Mouse (Mus musculus) intestine, embryonic 15.5 days (tissue): Measurements from ENCODE around the gene Znrd1. TPM values are rescaled to one million over a fixed set of nuclear protein-coding genes. Genes with fewer than 3 reads are reported as not detected.

Experiments used
- ATAC-seq: fragments of 200-750 bp; cut with Nextera tagmentation; 2 replicates; pipeline ENCODE4 v1.8.0; 2017; ENCODE audit warnings: moderate TSS enrichment, moderate library complexity
- H3K27ac ChIP-seq: fragments of 300-500 bp; sonication (generic); 2 replicates; pipeline ENCODE4 v1.5.1; 2015; ENCODE audit warnings: mild to moderate bottlenecking, inconsistent platforms
- H3K27me3 ChIP-seq: fragments of 300-500 bp; sonication (generic); replicated peaks from 2 replicates; pipeline ENCODE4 v1.6.1; 2015; ENCODE audit warnings: inconsistent platforms
- H3K36me3 ChIP-seq: fragments of 300-500 bp; sonication (generic); 2 replicates; pipeline ENCODE4 v1.6.1; 2015; ENCODE audit warnings: inconsistent platforms
- H3K4me1 ChIP-seq: fragments of 300-500 bp; sonication (generic); replicated peaks from 2 replicates; pipeline ENCODE4 v1.6.1; 2015; ENCODE audit warnings: inconsistent platforms
- H3K4me2 ChIP-seq: fragments of 300-500 bp; sonication (generic); replicated peaks from 2 replicates; pipeline ENCODE4 v1.6.1; 2015; ENCODE audit warnings: mild to moderate bottlenecking, inconsistent platforms
- H3K4me3 ChIP-seq: fragments of 300-500 bp; sonication (generic); replicated peaks from 2 replicates; pipeline ENCODE4 v1.5.1; 2015; ENCODE audit warnings: inconsistent platforms
- H3K9ac ChIP-seq: fragments of 300-500 bp; sonication (generic); 2 replicates; pipeline ENCODE4 v1.6.1; 2015; ENCODE audit warnings: inconsistent platforms
- H3K9me3 ChIP-seq: fragments of 300-500 bp; sonication (generic); 2 replicates; pipeline ENCODE4 v1.6.1; 2016; ENCODE audit warnings: inconsistent platforms
- WGBS: fragments of 180-500 bp; shearing (Covaris S2); methylation state at CpG from one replicate; pipeline ENCODE4 v1.1.7; 2015; 5-methylcytosine and 5-hydroxymethylcytosine counted together
- polyA plus RNA-seq: library from polyadenylated mRNA; unstranded; fragments of >200 nt; fragmentation: Nextera tagmentation; extraction: Ambion mirVana; gene quantifications from 2 replicates; pipeline ENCODE4 v1.2.1, GENCODE M21; 2015

Gene Znrd1
- polyA plus RNA-seq, 1 experiment from 2014 or later = 76.3 TPM

DNA sequence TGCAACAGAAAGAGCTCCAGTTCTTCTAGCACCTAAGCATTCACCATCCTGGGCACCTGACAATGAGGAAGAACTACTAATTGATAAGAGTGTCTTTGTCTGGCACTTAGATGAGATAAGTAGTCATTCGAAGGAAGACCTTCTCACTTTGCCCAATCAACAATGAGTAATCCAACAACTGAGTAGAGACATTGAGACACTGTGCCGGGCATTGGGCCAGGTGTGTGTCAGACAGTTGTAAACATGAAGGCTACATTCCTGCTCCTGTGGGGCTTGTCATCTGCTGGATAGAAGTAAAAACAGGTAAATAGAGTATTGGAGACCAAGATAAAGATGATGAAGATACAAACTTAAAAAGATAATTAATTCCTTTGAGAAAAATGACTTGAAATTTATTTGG is 20.3 kb downstream of the Znrd1 start:
- H3K36me3 ChIP-seq = no peaks in the 10 kb centered on the region
- H3K27ac ChIP-seq = no peak overlapping the region
- no peak overlapping the region for H3K9ac ChIP-seq
- peaks cover 11% of the 10 kb centered on the region for H3K27me3 ChIP-seq
- no peaks in the 10 kb centered on the region for H3K9me3 ChIP-seq
- H3K4me2 ChIP-seq = no peak overlapping the region
- no peak for ATAC-seq
- WGBS = 58% methylated on average over 2 of the region's 2 CpGs
- H3K4me3 ChIP-seq = no peak overlapping the region
- H3K4me1 ChIP-seq = peaks cover 7% of the 10 kb centered on the region

DNA sequence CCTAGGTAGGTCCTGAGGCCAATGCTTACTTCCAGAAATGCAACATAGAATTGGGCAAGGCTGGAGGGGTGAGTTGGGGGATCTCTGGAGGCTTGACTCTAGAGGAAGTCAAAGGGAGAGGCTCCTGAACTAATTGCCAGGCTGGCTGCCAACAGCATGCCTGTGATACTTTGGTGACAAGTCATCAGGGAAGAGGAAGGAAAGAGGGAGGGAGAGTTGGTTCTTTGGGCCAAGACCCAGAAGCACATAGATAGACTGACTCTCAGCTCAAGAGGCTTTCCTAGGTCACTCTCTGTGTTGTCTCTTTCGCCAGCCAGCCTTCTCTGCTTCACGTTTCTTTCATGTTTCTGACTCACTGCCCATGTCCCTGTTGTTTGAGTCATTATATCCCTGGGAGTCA is 26.6 kb downstream of the Znrd1 start:
- H3K27me3 ChIP-seq = no peaks in the 10 kb centered on the region
- 69% methylated on average over 2 of the region's 2 CpGs for WGBS
- no peaks in the 10 kb centered on the region for H3K4me1 ChIP-seq
- H3K4me2 ChIP-seq = no peak overlapping the region
- H3K27ac ChIP-seq = no peak overlapping the region
- H3K4me3 ChIP-seq = no peak overlapping the region
- H3K9ac ChIP-seq = no peak overlapping the region
- H3K9me3 ChIP-seq = no peaks in the 10 kb centered on the region
- no peaks in the 10 kb centered on the region for H3K36me3 ChIP-seq
- no peak for ATAC-seq

DNA sequence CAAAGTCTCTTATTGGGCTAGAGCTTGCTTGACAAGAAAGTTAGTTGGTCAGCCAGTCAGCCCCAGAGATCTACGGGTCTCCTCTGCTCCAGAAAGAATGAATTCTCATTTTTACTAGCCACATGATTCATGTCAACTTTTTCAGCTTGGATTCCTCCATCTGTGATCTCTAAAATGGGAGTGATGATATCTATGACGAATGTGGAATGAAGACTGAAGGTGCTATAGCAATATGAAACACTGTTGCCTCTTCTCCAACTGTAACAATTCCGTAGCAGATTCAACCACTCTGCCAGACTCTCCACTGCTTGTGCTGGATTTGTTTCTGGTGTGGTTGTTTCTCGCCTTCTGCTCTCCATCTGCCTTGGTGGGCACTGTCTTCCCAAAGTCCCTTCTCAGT is 27.2 kb downstream of the Znrd1 start:
- H3K27ac ChIP-seq = no peak overlapping the region
- no peak overlapping the region for H3K9ac ChIP-seq
- no peak overlapping the region for H3K4me3 ChIP-seq
- H3K9me3 ChIP-seq = no peaks in the 10 kb centered on the region
- WGBS = 77% methylated on average over 4 of the region's 4 CpGs
- H3K36me3 ChIP-seq = no peaks in the 10 kb centered on the region
- ATAC-seq = no peak
- no peak overlapping the region for H3K4me2 ChIP-seq
- no peaks in the 10 kb centered on the region for H3K4me1 ChIP-seq
- H3K27me3 ChIP-seq = no peaks in the 10 kb centered on the region

DNA sequence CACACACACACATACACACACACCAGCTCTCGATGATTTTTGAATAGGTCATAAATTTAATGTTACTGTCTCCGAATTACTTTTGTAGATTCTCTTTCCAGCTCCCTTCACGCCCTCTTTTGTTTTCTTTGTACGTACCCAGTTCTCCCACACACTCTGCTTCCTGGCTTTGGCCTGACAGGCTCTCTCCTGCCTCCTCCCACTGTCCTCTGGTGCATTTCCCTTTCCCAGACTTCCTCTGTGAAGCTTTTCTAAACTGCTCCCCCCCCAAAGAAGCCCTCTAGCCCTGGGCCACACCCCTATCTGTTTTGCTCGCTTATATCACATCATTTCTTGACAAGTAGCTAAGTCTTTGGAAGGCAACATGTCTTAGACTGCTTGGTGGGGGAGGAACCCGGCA is 28.1 kb downstream of the Znrd1 start:
- Histone ChIP-seq H3K27me3 (no peaks in the 10 kb centered on the region), H3K4me3 (no peak overlapping the region), H3K27ac (no peak overlapping the region), H3K4me2 (no peak overlapping the region), H3K4me1 (no peaks in the 10 kb centered on the region), H3K9me3 (no peaks in the 10 kb centered on the region), H3K9ac (no peak overlapping the region), H3K36me3 (no peaks in the 10 kb centered on the region)
- no peak for ATAC-seq
- WGBS = 66% methylated on average over 6 of the region's 6 CpGs

DNA sequence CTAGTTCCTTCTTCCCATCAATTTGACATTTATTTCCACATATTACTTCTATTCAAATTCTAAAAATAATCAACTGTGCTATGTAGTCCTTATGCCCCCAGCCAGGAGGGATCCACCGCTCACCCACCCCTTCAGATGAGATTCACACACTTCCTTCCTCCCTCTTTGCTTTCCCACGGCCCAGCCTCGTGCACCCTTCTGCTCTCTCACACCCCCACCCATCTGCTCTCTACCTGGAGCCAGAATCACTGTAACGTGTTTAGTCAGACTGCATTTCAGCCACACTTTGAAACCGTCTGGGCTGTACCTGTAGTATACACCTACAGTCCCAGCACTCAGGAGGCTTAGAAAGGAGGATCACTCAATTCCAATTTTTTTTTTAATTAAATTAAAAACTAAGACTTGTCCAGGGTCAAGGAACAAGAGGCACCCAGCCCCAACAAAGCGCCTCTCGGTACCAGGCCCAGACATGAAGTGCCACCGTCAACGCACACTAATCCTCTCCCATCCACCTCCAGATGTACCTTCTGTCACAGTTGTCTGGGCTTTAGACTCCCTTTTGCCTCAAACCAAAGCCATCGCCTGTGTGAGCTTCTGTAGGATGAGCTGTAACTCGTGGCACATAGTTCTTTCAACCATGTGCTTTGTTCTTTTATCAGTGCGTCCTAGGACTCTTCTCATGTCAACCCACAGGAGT is 29.0 kb downstream of the Znrd1 start:
- H3K27ac ChIP-seq = no peak overlapping the region
- ATAC-seq = no peak
- H3K27me3 ChIP-seq = no peaks in the 10 kb centered on the region
- no peak overlapping the region for H3K4me3 ChIP-seq
- WGBS = 72% methylated on average over 12 of the region's 12 CpGs
- no peak overlapping the region for H3K9ac ChIP-seq
- H3K4me2 ChIP-seq = no peak overlapping the region
- H3K4me1 ChIP-seq = no peaks in the 10 kb centered on the region
- no peaks in the 10 kb centered on the region for H3K9me3 ChIP-seq
- no peaks in the 10 kb centered on the region for H3K36me3 ChIP-seq

DNA sequence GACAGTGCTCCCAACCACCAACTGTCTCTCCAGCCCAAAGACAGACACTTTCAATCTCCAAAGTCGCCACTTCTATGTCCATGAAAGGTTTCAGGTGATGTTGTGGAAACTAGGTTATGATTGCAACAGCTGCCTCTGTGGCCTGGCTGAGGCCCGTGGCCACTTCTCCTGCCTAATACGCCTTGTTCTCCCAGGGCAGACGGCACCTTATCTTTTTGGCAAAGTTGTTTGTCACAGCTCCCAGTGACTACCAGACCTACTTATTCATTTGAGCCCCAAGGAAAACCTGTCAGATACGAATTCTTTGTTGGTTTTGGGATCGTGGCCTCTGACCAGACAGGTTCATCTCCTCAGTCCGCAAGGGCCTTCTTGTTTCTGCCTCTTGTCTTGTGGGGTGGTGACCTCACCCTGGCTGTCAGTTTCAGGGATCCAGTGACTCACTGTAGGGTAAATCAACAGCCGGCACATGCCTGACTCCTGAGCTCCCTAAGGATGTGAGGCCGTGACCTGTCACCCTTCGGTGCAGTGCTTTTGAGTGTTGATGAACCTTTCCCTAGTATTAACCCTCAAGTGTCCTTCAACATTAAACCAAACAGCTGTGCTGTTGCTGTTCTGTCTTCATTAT is 30.8 kb downstream of the Znrd1 start:
- Histone ChIP-seq H3K9ac (no peak overlapping the region), H3K27ac (no peak overlapping the region), H3K9me3 (no peaks in the 10 kb centered on the region), H3K4me3 (no peak overlapping the region), H3K27me3 (no peaks in the 10 kb centered on the region), H3K36me3 (no peaks in the 10 kb centered on the region), H3K4me2 (no peak overlapping the region), H3K4me1 (no peaks in the 10 kb centered on the region)
- 32% methylated on average over 10 of the region's 10 CpGs for WGBS
- no peak for ATAC-seq

DNA sequence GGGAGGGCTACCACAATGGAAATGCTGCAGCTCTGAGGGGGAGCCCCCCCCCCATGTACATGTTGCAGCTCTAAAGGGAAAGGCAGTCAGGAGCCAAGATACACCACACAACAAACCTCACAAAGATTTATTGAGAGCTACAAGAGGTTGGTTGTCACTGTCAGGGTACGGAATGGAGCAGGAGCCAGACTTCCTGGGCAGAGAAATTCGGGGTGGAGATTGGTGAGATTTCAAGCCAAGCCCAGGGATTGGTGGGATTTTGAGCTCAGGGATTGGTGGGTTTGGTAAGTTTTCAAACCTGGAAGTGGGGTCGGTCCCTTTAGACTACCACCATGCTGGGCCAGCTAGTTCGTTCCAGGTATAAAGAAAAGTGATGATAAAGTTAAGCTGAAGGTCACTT is 34.9 kb downstream of the Znrd1 start:
- 64% methylated on average over 4 of the region's 4 CpGs for WGBS
- H3K4me1 ChIP-seq = no peaks in the 10 kb centered on the region
- H3K27me3 ChIP-seq = no peaks in the 10 kb centered on the region
- no peak overlapping the region for H3K9ac ChIP-seq
- no peaks in the 10 kb centered on the region for H3K36me3 ChIP-seq
- no peak for ATAC-seq
- no peak overlapping the region for H3K4me2 ChIP-seq
- H3K9me3 ChIP-seq = no peaks in the 10 kb centered on the region
- no peak overlapping the region for H3K27ac ChIP-seq
- H3K4me3 ChIP-seq = no peak overlapping the region

DNA sequence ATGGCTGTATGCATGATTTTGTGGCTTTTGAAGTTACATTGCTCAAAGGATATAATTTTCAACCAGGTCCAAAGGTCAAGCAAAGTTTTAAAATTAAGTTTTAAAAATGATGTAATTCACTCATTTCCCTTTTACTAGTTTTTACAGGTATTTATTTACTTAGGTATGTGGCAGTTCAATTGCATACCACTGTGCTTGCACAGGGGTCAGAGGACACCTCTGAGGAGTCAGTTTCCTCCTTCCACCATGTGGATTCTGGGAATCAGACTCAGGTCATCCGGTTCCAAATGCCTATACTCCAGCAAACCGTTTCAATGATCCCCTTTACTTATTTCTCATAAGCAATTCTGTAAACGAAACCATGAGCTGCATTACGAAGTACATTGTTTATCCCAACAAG is 35.6 kb downstream of the Znrd1 start:
- Histone ChIP-seq H3K4me3 (no peak overlapping the region), H3K9ac (no peak overlapping the region), H3K27ac (no peak overlapping the region), H3K4me2 (no peak overlapping the region), H3K36me3 (no peaks in the 10 kb centered on the region), H3K9me3 (no peaks in the 10 kb centered on the region), H3K4me1 (no peaks in the 10 kb centered on the region), H3K27me3 (no peaks in the 10 kb centered on the region)
- WGBS = 77% methylated on average over 4 of the region's 4 CpGs
- peak; percentile 73 for ATAC-seq

DNA sequence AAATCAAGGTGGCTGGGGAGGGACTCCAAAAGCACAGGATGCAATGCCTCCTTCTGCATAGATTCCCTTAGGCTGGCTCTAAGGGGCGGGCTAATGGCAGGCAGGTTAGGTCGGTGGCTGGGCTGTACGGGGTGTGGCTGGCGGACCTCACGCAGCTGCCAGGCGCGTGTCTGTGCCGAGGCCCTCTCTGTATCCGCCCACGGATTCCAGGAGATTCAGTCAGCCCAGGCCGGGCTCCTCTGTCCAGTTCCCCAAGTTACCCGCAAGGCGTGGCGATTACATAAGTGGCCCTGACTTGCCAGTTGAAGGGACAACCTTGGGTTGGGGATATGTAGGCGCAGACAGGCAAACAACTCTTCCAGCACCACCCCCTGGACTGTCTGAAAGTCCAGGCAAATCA is 38.1 kb downstream of the Znrd1 start:
- WGBS = 36% methylated on average over 15 of the region's 15 CpGs
- peak; percentile 87 for ATAC-seq
- no peak overlapping the region for H3K9ac ChIP-seq
- H3K27me3 ChIP-seq = no peaks in the 10 kb centered on the region; the same call in 1 of the 2 replicates
- no peaks in the 10 kb centered on the region for H3K36me3 ChIP-seq
- H3K4me1 ChIP-seq = no peaks in the 10 kb centered on the region
- 0 out of 2 replicates have a peak overlapping the region, but pooled peaks have one; percentile 36 for H3K4me2 ChIP-seq
- no peak overlapping the region for H3K27ac ChIP-seq
- H3K9me3 ChIP-seq = no peaks in the 10 kb centered on the region
- no peak overlapping the region for H3K4me3 ChIP-seq

DNA sequence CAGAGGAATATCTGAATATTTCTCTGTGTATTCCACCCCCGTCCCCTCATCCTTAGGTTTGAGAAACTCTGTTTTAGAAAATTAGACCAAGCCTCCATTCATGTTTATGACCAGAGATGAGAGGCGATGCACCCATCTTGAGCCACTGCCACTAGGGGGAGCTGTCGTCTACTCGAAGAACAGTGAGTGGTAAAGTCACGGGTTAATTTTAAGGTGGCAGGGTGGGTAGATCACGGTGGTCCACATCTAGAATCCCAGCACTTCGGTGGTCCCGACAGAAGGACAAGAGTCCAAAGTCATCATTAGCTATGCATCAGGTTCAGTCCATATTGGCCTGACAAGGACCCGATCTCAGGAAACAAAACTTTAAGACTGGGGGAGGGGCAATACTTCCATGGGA is 43.3 kb downstream of the Znrd1 start:
- Histone ChIP-seq H3K27me3 (no peaks in the 10 kb centered on the region; the same call in 1 of the 2 replicates), H3K27ac (no peak overlapping the region), H3K9me3 (no peaks in the 10 kb centered on the region), H3K4me3 (no peak overlapping the region), H3K4me2 (no peak overlapping the region), H3K4me1 (no peaks in the 10 kb centered on the region), H3K9ac (no peak overlapping the region), H3K36me3 (no peaks in the 10 kb centered on the region)
- WGBS = 15% methylated on average over 9 of the region's 9 CpGs
- peak; percentile 45 for ATAC-seq

DNA sequence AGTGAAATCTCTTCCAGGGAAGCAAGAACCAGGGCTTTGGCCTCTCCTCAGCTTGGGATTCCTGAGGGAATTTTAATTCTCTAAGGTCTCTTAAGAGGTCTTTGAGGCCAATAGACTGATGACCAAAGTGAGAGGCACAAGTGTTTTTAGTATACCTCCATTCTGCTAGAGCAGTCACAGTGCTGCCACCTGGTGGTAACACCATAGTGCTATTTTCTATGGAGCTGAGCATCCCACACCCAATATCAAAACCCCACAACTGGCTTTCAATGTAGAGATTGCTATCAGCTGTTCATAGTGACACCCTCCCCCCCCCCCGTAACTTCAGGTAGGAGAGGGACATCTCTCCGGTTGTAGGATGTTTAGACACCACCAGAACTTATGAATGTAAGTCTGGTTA is 44.3 kb downstream of the Znrd1 start:
- Histone ChIP-seq H3K4me2 (no peak overlapping the region), H3K9ac (no peak overlapping the region), H3K36me3 (no peaks in the 10 kb centered on the region), H3K27me3 (no peaks in the 10 kb centered on the region; the same call in 1 of the 2 replicates), H3K9me3 (no peaks in the 10 kb centered on the region), H3K27ac (no peak overlapping the region), H3K4me3 (no peak overlapping the region), H3K4me1 (no peaks in the 10 kb centered on the region)
- WGBS = 9% methylated on average over 2 of the region's 2 CpGs
- peak; percentile 42 for ATAC-seq

DNA sequence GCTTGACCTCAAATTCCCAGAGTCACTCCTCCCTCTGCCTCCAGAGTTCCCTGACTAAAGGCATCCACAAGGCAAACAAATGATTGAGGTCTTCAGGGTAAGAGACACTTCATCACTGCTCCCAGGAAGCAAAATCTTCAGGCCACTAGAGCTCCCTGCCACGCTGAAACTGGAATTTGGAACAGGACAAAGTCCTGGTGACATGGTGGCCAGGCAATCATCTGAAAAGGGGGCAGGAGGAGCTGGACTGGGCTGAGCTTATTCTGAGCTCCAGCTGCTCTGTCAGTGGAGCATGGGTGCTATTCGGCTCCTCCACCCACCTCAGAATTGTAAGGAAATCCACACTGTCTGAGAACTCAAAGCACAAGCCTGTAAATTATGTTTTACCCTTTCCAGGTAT is 46.3 kb downstream of the Znrd1 start:
- Histone ChIP-seq H3K9ac (no peak overlapping the region), H3K4me1 (no peaks in the 10 kb centered on the region), H3K4me3 (no peak overlapping the region), H3K27ac (no peak overlapping the region), H3K27me3 (no peaks in the 10 kb centered on the region; the same call in 1 of the 2 replicates), H3K4me2 (no peak overlapping the region), H3K36me3 (no peaks in the 10 kb centered on the region), H3K9me3 (no peaks in the 10 kb centered on the region)
- 66% methylated on average over 2 of the region's 2 CpGs for WGBS
- ATAC-seq = no peak

DNA sequence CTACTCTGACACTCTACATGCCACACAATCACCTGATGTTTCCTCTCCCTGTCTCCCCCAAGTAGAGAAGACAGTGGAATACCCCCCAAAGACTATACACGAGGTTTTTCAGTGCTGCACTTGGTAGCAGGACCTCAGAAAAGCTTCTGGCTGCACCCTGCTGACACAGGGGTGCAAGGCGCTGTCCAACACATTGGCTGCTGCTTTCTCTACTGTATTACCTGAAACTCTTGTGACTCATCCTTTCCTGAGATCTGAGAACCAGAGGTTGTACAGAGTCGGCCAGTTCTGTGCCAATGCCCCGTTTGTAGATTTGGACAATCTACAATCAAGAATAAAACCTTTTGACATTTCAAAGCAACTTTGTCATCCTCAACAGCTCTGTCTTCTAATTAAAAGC is 48.6 kb downstream of the Znrd1 start:
- H3K9me3 ChIP-seq = no peaks in the 10 kb centered on the region
- H3K27ac ChIP-seq = no peak overlapping the region
- no peaks in the 10 kb centered on the region for H3K4me1 ChIP-seq
- no peak overlapping the region for H3K4me3 ChIP-seq
- no peak overlapping the region for H3K4me2 ChIP-seq
- no peak for ATAC-seq
- H3K36me3 ChIP-seq = no peaks in the 10 kb centered on the region
- H3K27me3 ChIP-seq = no peaks in the 10 kb centered on the region
- 47% methylated on average over 4 of the region's 4 CpGs for WGBS
- H3K9ac ChIP-seq = no peak overlapping the region
